Mouse (Mus musculus) heart, embryonic 15.5 days (tissue): Measurements from ENCODE around the gene Ace. TPM values are rescaled to one million over a fixed set of nuclear protein-coding genes. Genes with fewer than 3 reads are reported as not detected.

Experiments
- ATAC-seq: fragments of 200-750 bp; cut with Nextera tagmentation; replicated peaks from 2 replicates; pipeline ENCODE4 v1.8.0; 2017; ENCODE audit warnings: low read depth, moderate TSS enrichment; ENCODE audit not compliant: insufficient number of reproducible peaks, insufficient read depth, low FRiP score
- H3K27ac ChIP-seq: fragments of 300-500 bp; sonication (generic); 2 replicates; pipeline ENCODE4 v1.5.1; 2015; ENCODE audit warnings: mild to moderate bottlenecking, inconsistent platforms
- H3K27me3 ChIP-seq: fragments of 300-500 bp; sonication (generic); 2 replicates; pipeline ENCODE4 v1.6.1; 2015; ENCODE audit warnings: inconsistent platforms
- H3K36me3 ChIP-seq: fragments of 300-500 bp; sonication (generic); 2 replicates; pipeline ENCODE4 v1.6.1; 2015; ENCODE audit warnings: mild to moderate bottlenecking, inconsistent platforms
- H3K4me1 ChIP-seq: fragments of 300-500 bp; sonication (generic); replicated peaks from 2 replicates; pipeline ENCODE4 v1.6.1; 2015; ENCODE audit warnings: inconsistent platforms
- H3K4me2 ChIP-seq: fragments of 300-500 bp; sonication (generic); 2 replicates; pipeline ENCODE4 v1.6.1; 2015; ENCODE audit warnings: inconsistent platforms, mild to moderate bottlenecking, moderate library complexity
- H3K4me3 ChIP-seq: fragments of 300-500 bp; sonication (generic); 2 replicates; pipeline ENCODE4 v1.5.1; 2015; ENCODE audit warnings: mild to moderate bottlenecking, inconsistent platforms
- H3K9ac ChIP-seq: fragments of 300-500 bp; sonication (generic); 2 replicates; pipeline ENCODE4 v1.6.1; 2015; ENCODE audit warnings: mild to moderate bottlenecking, inconsistent platforms
- H3K9me3 ChIP-seq: fragments of 300-500 bp; sonication (generic); replicated peaks from 2 replicates; pipeline ENCODE4 v1.6.1; 2016; ENCODE audit warnings: inconsistent platforms
- WGBS: fragments of 180-500 bp; shearing (Covaris S2); methylation state at CpG from one replicate; pipeline ENCODE4 v1.1.7; 2015; ENCODE audit warnings: mixed read lengths; 5-methylcytosine and 5-hydroxymethylcytosine counted together
- polyA plus RNA-seq: library from polyadenylated mRNA; unstranded; fragments of >200 nt; fragmentation: Nextera tagmentation; extraction: Ambion mirVana; gene quantifications from 2 replicates; pipeline ENCODE4 v1.2.1, GENCODE M21; 2015

Ace gene
- polyA plus RNA-seq, 1 experiment from 2014 or later = 3.3 TPM

- Histone ChIP-seq H3K27me3 (peaks cover 57% of the 10 kb centered on the region), H3K4me1 (peaks cover 14% of the 10 kb centered on the region), H3K4me3 (no peak overlapping the region), H3K9me3 (no peaks in the 10 kb centered on the region), H3K4me2 (no peak overlapping the region), H3K27ac (no peak overlapping the region), H3K36me3 (no peaks in the 10 kb centered on the region), H3K9ac (no peak overlapping the region)
- WGBS = 53% methylated on average over 4 of the region's 4 CpGs
- ATAC-seq = no peak
Observed at GRCm38 (mm10) chr11:105966288-105966687, 1.5 kb upstream of the Ace start.

DNA sequence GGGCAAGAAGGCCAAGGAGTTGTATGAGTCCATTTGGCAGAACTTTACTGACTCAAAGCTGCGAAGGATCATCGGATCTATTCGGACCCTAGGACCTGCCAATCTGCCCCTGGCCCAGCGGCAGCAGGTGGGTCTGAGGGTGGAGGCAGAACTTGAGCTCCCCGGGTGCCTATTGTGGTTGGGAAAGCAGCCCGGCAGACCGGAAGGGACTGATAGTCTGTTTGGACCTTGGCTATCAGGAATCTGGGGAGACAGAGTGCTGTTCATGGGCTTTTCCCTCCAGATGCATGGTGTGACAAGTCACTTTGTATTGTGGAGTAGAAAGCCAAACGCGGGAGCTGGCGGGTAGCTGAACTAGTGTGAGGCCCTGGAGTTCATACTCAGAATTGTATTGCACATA lies 1.2 kb downstream of the Ace start:
- H3K4me1 ChIP-seq = peaks cover 14% of the 10 kb centered on the region
- 42% methylated on average over 10 of the region's 10 CpGs for WGBS
- H3K27me3 ChIP-seq = peaks cover 72% of the 10 kb centered on the region
- no peaks in the 10 kb centered on the region for H3K9me3 ChIP-seq
- H3K9ac ChIP-seq = no peak overlapping the region
- no peak overlapping the region; the same call in 1 of the 2 replicates for H3K4me2 ChIP-seq
- no peak overlapping the region for H3K27ac ChIP-seq
- H3K4me3 ChIP-seq = no peak overlapping the region
- ATAC-seq = no peak
- no peaks in the 10 kb centered on the region for H3K36me3 ChIP-seq

DNA sequence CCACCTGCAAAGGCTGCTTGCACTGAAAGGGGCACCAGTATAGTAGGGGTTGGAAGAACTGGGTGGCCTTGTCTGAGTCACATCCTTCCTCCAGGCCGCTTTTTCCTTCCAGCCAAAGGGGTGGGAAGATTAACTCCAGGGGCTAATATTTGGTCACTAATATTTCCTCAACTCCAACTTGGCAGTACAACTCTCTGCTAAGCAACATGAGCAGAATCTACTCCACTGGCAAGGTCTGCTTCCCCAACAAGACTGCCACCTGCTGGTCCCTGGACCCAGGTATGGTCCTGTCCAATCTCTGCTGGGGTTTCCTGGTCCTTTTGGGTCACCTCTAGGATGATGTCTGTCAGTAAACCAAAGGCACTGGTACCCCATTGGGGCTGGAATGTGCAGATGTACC lies 1.8 kb downstream of the Ace start:
- no peak for ATAC-seq
- peaks cover 14% of the 10 kb centered on the region for H3K4me1 ChIP-seq
- WGBS = 30% methylated on average over 1 of the region's 1 CpGs
- H3K9me3 ChIP-seq = no peaks in the 10 kb centered on the region
- H3K27ac ChIP-seq = no peak overlapping the region
- H3K9ac ChIP-seq = no peak overlapping the region
- peaks cover 74% of the 10 kb centered on the region for H3K27me3 ChIP-seq
- H3K36me3 ChIP-seq = no peaks in the 10 kb centered on the region
- no peak overlapping the region for H3K4me2 ChIP-seq
- no peak overlapping the region for H3K4me3 ChIP-seq

DNA sequence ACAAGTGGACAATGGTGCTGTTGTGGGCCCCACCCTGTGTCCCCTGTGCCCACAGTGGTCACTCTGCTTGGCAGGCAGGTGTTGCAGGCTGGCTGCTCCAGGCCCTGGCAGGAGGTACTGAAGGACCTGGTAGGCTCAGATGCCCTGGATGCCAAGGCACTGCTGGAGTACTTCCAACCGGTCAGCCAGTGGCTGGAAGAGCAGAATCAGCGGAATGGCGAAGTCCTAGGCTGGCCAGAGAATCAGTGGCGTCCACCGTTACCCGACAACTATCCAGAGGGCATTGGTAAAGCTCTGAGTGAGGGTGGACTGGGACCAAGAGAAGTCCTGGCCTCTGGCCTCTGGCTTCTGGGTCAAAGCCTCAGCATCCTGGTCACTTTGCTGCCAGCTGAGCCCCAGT lies 6.8 kb downstream of the Ace start:
- peaks cover 41% of the 10 kb centered on the region for H3K27me3 ChIP-seq
- H3K4me1 ChIP-seq = no peaks in the 10 kb centered on the region
- no peak overlapping the region for H3K4me3 ChIP-seq
- no peak overlapping the region for H3K9ac ChIP-seq
- WGBS = 86% methylated on average over 6 of the region's 6 CpGs
- H3K9me3 ChIP-seq = no peaks in the 10 kb centered on the region
- no peak overlapping the region for H3K27ac ChIP-seq
- no peak for ATAC-seq
- H3K4me2 ChIP-seq = no peak overlapping the region
- H3K36me3 ChIP-seq = no peaks in the 10 kb centered on the region

DNA sequence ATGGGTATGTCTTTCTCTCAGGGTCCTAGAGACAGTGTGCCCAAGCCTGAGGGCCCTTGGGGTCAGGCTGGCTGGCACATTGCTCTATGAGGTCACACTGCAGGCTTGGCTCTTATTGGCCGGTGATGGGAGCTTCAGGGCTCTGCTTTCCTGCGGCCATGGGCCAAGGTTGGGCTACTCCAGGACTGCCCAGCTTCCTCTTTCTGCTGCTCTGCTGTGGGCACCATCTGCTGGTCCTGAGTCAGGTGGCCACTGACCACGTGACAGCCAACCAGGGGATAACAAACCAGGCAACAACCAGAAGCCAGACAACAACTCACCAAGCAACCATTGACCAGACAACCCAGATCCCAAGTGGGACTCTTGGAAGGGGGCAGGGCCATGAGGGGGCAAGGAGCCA lies 7.3 kb downstream of the Ace start:
- H3K4me2 ChIP-seq = no peak overlapping the region
- WGBS = 74% methylated on average over 3 of the region's 3 CpGs
- no peaks in the 10 kb centered on the region for H3K36me3 ChIP-seq
- no peak overlapping the region for H3K4me3 ChIP-seq
- ATAC-seq = no peak
- H3K27me3 ChIP-seq = peaks cover 36% of the 10 kb centered on the region
- H3K27ac ChIP-seq = no peak overlapping the region
- no peaks in the 10 kb centered on the region for H3K9me3 ChIP-seq
- H3K4me1 ChIP-seq = no peaks in the 10 kb centered on the region
- no peak overlapping the region for H3K9ac ChIP-seq

- ATAC-seq = no peak
- no peaks in the 10 kb centered on the region for H3K36me3 ChIP-seq
- no peaks in the 10 kb centered on the region for H3K4me1 ChIP-seq
- WGBS = 84% methylated on average over 5 of the region's 5 CpGs
- peaks cover 31% of the 10 kb centered on the region for H3K27me3 ChIP-seq
- H3K4me2 ChIP-seq = no peak overlapping the region
- no peaks in the 10 kb centered on the region for H3K9me3 ChIP-seq
- no peak overlapping the region for H3K4me3 ChIP-seq
- no peak overlapping the region for H3K27ac ChIP-seq
- no peak overlapping the region for H3K9ac ChIP-seq
Observed at GRCm38 (mm10) chr11:105975636-105976035, 7.9 kb downstream of the Ace start.

- no peak overlapping the region for H3K4me2 ChIP-seq
- no peaks in the 10 kb centered on the region for H3K9me3 ChIP-seq
- no peak for ATAC-seq
- no peak overlapping the region for H3K4me3 ChIP-seq
- WGBS = 68% methylated on average over 2 of the region's 2 CpGs
- H3K27me3 ChIP-seq = 0 out of 2 replicates have a peak, but pooled peaks cover 20% of the 10 kb centered on the region
- H3K9ac ChIP-seq = no peak overlapping the region
- H3K27ac ChIP-seq = no peak overlapping the region
- H3K36me3 ChIP-seq = no peaks in the 10 kb centered on the region
- no peaks in the 10 kb centered on the region for H3K4me1 ChIP-seq
Observed at GRCm38 (mm10) chr11:105978232-105978631, 10.5 kb downstream of the Ace start.

GRCm38 (mm10) chr11:105978634-105979033 lies 10.9 kb downstream of the Ace start:
- WGBS = 52% methylated on average over 5 of the region's 5 CpGs
- no peak for ATAC-seq
- H3K4me1 ChIP-seq = no peaks in the 10 kb centered on the region
- H3K9me3 ChIP-seq = no peaks in the 10 kb centered on the region
- H3K36me3 ChIP-seq = no peaks in the 10 kb centered on the region
- 0 out of 2 replicates have a peak, but pooled peaks cover 20% of the 10 kb centered on the region for H3K27me3 ChIP-seq
- no peak overlapping the region for H3K4me2 ChIP-seq
- no peak overlapping the region for H3K4me3 ChIP-seq
- no peak overlapping the region for H3K27ac ChIP-seq
- H3K9ac ChIP-seq = no peak overlapping the region

DNA sequence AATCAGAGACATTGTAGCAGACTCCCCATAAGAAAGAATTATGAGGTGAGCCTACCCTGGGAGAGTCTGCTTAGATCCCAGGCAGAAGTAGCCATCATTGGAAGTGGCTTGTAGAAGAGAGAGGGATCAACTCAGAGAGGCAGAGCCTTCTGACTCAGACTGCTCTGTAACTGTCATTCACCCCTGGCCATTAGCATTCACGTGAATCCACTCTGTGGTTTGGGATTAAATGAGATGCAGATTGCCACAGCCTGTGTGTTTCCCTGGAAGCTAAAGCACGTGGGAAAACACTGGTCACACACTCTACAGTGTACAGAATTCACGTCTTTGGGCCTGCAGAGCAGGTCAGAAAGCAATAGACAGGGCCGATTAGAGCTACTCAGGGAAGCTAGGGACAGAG lies 16.7 kb downstream of the Ace start:
- Histone ChIP-seq H3K4me3 (no peak overlapping the region), H3K9me3 (no peaks in the 10 kb centered on the region), H3K27me3 (0 out of 2 replicates have a peak, but pooled peaks cover 8% of the 10 kb centered on the region), H3K27ac (no peak overlapping the region), H3K36me3 (no peaks in the 10 kb centered on the region), H3K9ac (no peak overlapping the region), H3K4me2 (no peak overlapping the region), H3K4me1 (no peaks in the 10 kb centered on the region; the same call in 1 of the 2 replicates)
- WGBS = 68% methylated on average over 4 of the region's 4 CpGs
- ATAC-seq = no peak

- Histone ChIP-seq H3K27ac (no peak overlapping the region), H3K9ac (no peak overlapping the region), H3K4me3 (no peak overlapping the region), H3K27me3 (0 out of 2 replicates have a peak, but pooled peaks cover 1% of the 10 kb centered on the region), H3K4me1 (no peaks in the 10 kb centered on the region; the same call in 1 of the 2 replicates), H3K4me2 (no peak overlapping the region), H3K36me3 (no peaks in the 10 kb centered on the region), H3K9me3 (no peaks in the 10 kb centered on the region)
- no peak for ATAC-seq
- WGBS = 48% methylated on average over 6 of the region's 6 CpGs
Observed at GRCm38 (mm10) chr11:105987446-105987845, 19.7 kb downstream of the Ace start.

DNA sequence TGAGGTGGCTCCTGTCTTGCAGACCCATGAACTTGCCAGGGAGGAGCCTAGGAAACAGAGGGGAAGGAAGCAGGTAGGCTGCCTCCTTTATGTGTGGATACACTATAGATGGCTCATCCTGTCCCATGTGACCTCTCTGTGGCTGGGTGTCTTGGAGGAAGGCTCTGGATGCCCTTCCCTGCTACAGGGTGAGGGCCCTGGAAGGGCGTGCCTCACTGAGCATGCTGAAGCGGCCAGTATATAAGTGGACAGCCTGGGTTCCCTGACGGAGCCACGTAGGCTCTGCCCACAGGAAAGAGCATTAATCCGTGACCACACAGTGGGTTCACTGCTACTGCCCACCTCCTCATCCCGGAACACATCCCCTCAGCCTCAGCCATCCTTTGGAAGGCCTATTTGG lies 21.7 kb downstream of the Ace start:
- 78% methylated on average over 6 of the region's 6 CpGs for WGBS
- no peak overlapping the region for H3K27ac ChIP-seq

GRCm38 (mm10) chr11:105990231-105990630 lies 22.5 kb downstream of the Ace start:
- Histone ChIP-seq H3K4me3 (no peak overlapping the region), H3K9ac (no peak overlapping the region), H3K27ac (no peak overlapping the region), H3K36me3 (no peaks in the 10 kb centered on the region), H3K9me3 (no peaks in the 10 kb centered on the region), H3K4me2 (no peak overlapping the region), H3K4me1 (no peaks in the 10 kb centered on the region; the same call in 1 of the 2 replicates), H3K27me3 (no peaks in the 10 kb centered on the region)
- WGBS = 59% methylated on average over 2 of the region's 2 CpGs
- no peak for ATAC-seq

More for the DNA sequence above, 21.7 kb downstream of the Ace start:
- no peak overlapping the region for H3K4me2 ChIP-seq
- no peaks in the 10 kb centered on the region for H3K36me3 ChIP-seq
- no peaks in the 10 kb centered on the region for H3K9me3 ChIP-seq
- no peak overlapping the region for H3K9ac ChIP-seq
- no peak for ATAC-seq
- no peaks in the 10 kb centered on the region for H3K27me3 ChIP-seq
- H3K4me3 ChIP-seq = no peak overlapping the region
- no peaks in the 10 kb centered on the region; the same call in 1 of the 2 replicates for H3K4me1 ChIP-seq
